Mouse (Mus musculus) intestine, embryonic 14.5 days (tissue): ENCODE measurements around the gene Aanat. TPM values are rescaled to one million over a fixed set of nuclear protein-coding genes. Genes with fewer than 3 reads are reported as not detected.

Experiments
- ATAC-seq: fragments of 200-750 bp; cut with Nextera tagmentation; replicated peaks from 2 replicates; pipeline ENCODE4 v1.8.0; 2017; ENCODE audit warnings: low read depth, moderate number of reproducible peaks, moderate TSS enrichment, moderate library complexity; ENCODE audit not compliant: low FRiP score, low TSS enrichment
- DNase-seq: peaks from one replicate; pipeline ENCODE4 v3.0.0-alpha.2; 2018; ENCODE audit warnings: low spot score
- H3K27ac ChIP-seq: fragments of 300-500 bp; sonication (generic); 2 replicates; pipeline ENCODE4 v1.5.1; 2014; ENCODE audit warnings: low read depth, mild to moderate bottlenecking, control low read depth
- H3K27me3 ChIP-seq: fragments of 300-500 bp; sonication (generic); replicated peaks from 2 replicates; pipeline ENCODE4 v1.6.1; 2014; ENCODE audit warnings: low read length, control low read depth; ENCODE audit not compliant: control insufficient read depth, insufficient read depth
- H3K36me3 ChIP-seq: fragments of 300-500 bp; sonication (generic); 2 replicates; pipeline ENCODE4 v1.6.1; 2014; ENCODE audit warnings: low read length, control low read depth; ENCODE audit not compliant: control insufficient read depth, insufficient read depth
- H3K4me1 ChIP-seq: fragments of 300-500 bp; sonication (generic); replicated peaks from 2 replicates; pipeline ENCODE4 v1.6.1; 2014; ENCODE audit warnings: low read length, control low read depth, mixed read lengths; ENCODE audit not compliant: control insufficient read depth, insufficient read depth
- H3K4me2 ChIP-seq: fragments of 300-500 bp; sonication (generic); 2 replicates; pipeline ENCODE4 v1.6.1; 2014; ENCODE audit warnings: low read length
- H3K4me3 ChIP-seq: fragments of 300-500 bp; sonication (generic); 2 replicates; pipeline ENCODE4 v1.5.1; 2014; ENCODE audit warnings: low read depth, low read length, control low read depth, mixed read lengths
- H3K9ac ChIP-seq: fragments of 300-500 bp; sonication (generic); 2 replicates; pipeline ENCODE4 v1.6.1; 2014; ENCODE audit warnings: mild to moderate bottlenecking, low read length
- H3K9me3 ChIP-seq: fragments of 300-500 bp; sonication (generic); 2 replicates; pipeline ENCODE4 v1.6.1; 2016; ENCODE audit warnings: low read length, control low read depth; ENCODE audit not compliant: control insufficient read depth
- WGBS: fragments of 180-500 bp; shearing (Covaris S2); extraction: QIAGEN DNeasy Blood & Tissue Kit; methylation state at CpG from one replicate; pipeline ENCODE4 v1.1.7; 2014; 5-methylcytosine and 5-hydroxymethylcytosine counted together
- polyA plus RNA-seq: library from polyadenylated mRNA; unstranded; fragments of >200 nt; fragmentation: Nextera tagmentation; extraction: Ambion mirVana; gene quantifications from 2 replicates; pipeline ENCODE4 v1.2.1, GENCODE M21; 2014

Gene Aanat
- polyA plus RNA-seq, result not detected in 2 replicates

GRCm38 (mm10) chr11:116586310-116586709 lies at the start of gene Aanat:
TSS of gene Aanat (plus strand) at chr11:116586432.
- Histone ChIP-seq H3K36me3 (no peaks in the 10 kb centered on the region), H3K27me3 (0 out of 2 replicates have a peak, but pooled peaks cover 11% of the 10 kb centered on the region), H3K4me1 (no peaks in the 10 kb centered on the region), H3K9ac (no peak within 1 kb of the TSS), H3K4me2 (peak within 1 kb of the TSS; percentile 20; the same call in 1 of the 2 replicates), H3K4me3 (no peak within 1 kb of the TSS), H3K9me3 (no peaks in the 10 kb centered on the region), H3K27ac (no peak within 1 kb of the TSS)
- ATAC-seq, result 0 out of 2 replicates have a peak, but pooled peaks have one; percentile 48
- DNase-seq, result no peak
- WGBS, result 74% methylated on average over 5 of the region's 5 CpGs

- no peak overlapping the region for H3K9ac ChIP-seq
- DNase-seq (no peak), ATAC-seq (no peak)
- H3K4me3 ChIP-seq, result no peak overlapping the region
- H3K4me1 ChIP-seq, result peaks cover 13% of the 10 kb centered on the region
- peaks cover 24% of the 10 kb centered on the region for H3K27me3 ChIP-seq
- WGBS, result 93% methylated on average over 7 of the region's 7 CpGs
- peaks cover 35% of the 10 kb centered on the region for H3K36me3 ChIP-seq
- no peak overlapping the region for H3K27ac ChIP-seq
- no peak overlapping the region for H3K4me2 ChIP-seq
- H3K9me3 ChIP-seq, result no peaks in the 10 kb centered on the region
Observed at GRCm38 (mm10) chr11:116536685-116537084, 49.5 kb upstream of the Aanat start.

- ATAC-seq (no peak), DNase-seq (no peak)
- H3K4me3 ChIP-seq, result no peak overlapping the region
- H3K9me3 ChIP-seq, result no peaks in the 10 kb centered on the region
- no peak overlapping the region for H3K4me2 ChIP-seq
- no peak overlapping the region for H3K9ac ChIP-seq
- H3K36me3 ChIP-seq, result peaks cover 42% of the 10 kb centered on the region
- H3K4me1 ChIP-seq, result peaks cover 6% of the 10 kb centered on the region
- no peak overlapping the region for H3K27ac ChIP-seq
- 69% methylated on average over 5 of the region's 5 CpGs for WGBS
- H3K27me3 ChIP-seq, result peaks cover 17% of the 10 kb centered on the region
Observed at GRCm38 (mm10) chr11:116537388-116537787, 48.8 kb upstream of the Aanat start.

GRCm38 (mm10) chr11:116538142-116538735 lies 48.0 kb upstream of the Aanat start:
- Histone ChIP-seq H3K4me3 (no peak overlapping the region), H3K27me3 (peaks cover 9% of the 10 kb centered on the region), H3K4me1 (peaks cover 4% of the 10 kb centered on the region; the same call in 1 of the 2 replicates), H3K4me2 (no peak overlapping the region), H3K27ac (no peak overlapping the region), H3K9ac (no peak overlapping the region), H3K36me3 (peaks cover 49% of the 10 kb centered on the region), H3K9me3 (no peaks in the 10 kb centered on the region)
- DNase-seq, result no peak
- 88% methylated on average over 12 of the region's 12 CpGs for WGBS
- no peak for ATAC-seq

- H3K4me3 ChIP-seq, result no peak overlapping the region
- DNase-seq (no peak), ATAC-seq (no peak)
- no peaks in the 10 kb centered on the region for H3K27me3 ChIP-seq
- H3K4me1 ChIP-seq, result no peaks in the 10 kb centered on the region
- no peak overlapping the region for H3K9ac ChIP-seq
- peaks cover 78% of the 10 kb centered on the region for H3K36me3 ChIP-seq
- no peaks in the 10 kb centered on the region for H3K9me3 ChIP-seq
- H3K27ac ChIP-seq, result no peak overlapping the region
- WGBS, result 96% methylated on average over 11 of the region's 11 CpGs
- no peak overlapping the region for H3K4me2 ChIP-seq
Observed at GRCm38 (mm10) chr11:116541183-116541582, 45.0 kb upstream of the Aanat start.

- no peak for ATAC-seq
- Histone ChIP-seq H3K9ac (no peak overlapping the region), H3K4me3 (no peak overlapping the region), H3K27me3 (no peaks in the 10 kb centered on the region), H3K4me2 (no peak overlapping the region), H3K36me3 (peaks cover 86% of the 10 kb centered on the region), H3K4me1 (no peaks in the 10 kb centered on the region), H3K9me3 (no peaks in the 10 kb centered on the region), H3K27ac (no peak overlapping the region)
- 82% methylated on average over 4 of the region's 4 CpGs for WGBS
- no peak for DNase-seq
Observed at GRCm38 (mm10) chr11:116543110-116543509, 43.1 kb upstream of the Aanat start.

GRCm38 (mm10) chr11:116547296-116548060 lies 38.8 kb upstream of the Aanat start:
- Histone ChIP-seq H3K4me1 (peaks cover 19% of the 10 kb centered on the region), H3K4me3 (no peak overlapping the region), H3K4me2 (no peak overlapping the region), H3K9me3 (no peaks in the 10 kb centered on the region), H3K27ac (no peak overlapping the region), H3K36me3 (peaks cover 45% of the 10 kb centered on the region), H3K9ac (no peak overlapping the region), H3K27me3 (no peaks in the 10 kb centered on the region)
- DNase-seq, result no peak
- 81% methylated on average over 17 of the region's 17 CpGs for WGBS
- ATAC-seq, result no peak

GRCm38 (mm10) chr11:116548780-116549179 lies 37.5 kb upstream of the Aanat start:
- no peak overlapping the region for H3K4me2 ChIP-seq
- no peak overlapping the region for H3K27ac ChIP-seq
- DNase-seq (no peak), ATAC-seq (no peak)
- no peak overlapping the region for H3K4me3 ChIP-seq
- H3K9me3 ChIP-seq, result no peaks in the 10 kb centered on the region
- no peaks in the 10 kb centered on the region for H3K27me3 ChIP-seq
- WGBS, result 95% methylated on average over 9 of the region's 9 CpGs
- peaks cover 19% of the 10 kb centered on the region for H3K4me1 ChIP-seq
- H3K9ac ChIP-seq, result no peak overlapping the region
- H3K36me3 ChIP-seq, result peaks cover 33% of the 10 kb centered on the region
